Mouse (Mus musculus) CH12.LX (cell line): ENCODE measurements around the gene Krr1. TPM values are rescaled to one million over a fixed set of nuclear protein-coding genes. Genes with fewer than 3 reads are reported as not detected.

ENCODE experiments used
- DNase-seq: peaks from one replicate; pipeline ENCODE4 v3.0.0-alpha.2; 2013; ENCODE audit errors: extremely low read depth
- H3K27ac ChIP-seq: 2 replicates; pipeline ENCODE4 v1.5.1; 2012; ENCODE audit warnings: low read depth, mild to moderate bottlenecking, control low read depth, moderate library complexity; ENCODE audit not compliant: insufficient read depth
- H3K27me3 ChIP-seq: replicated peaks from 2 replicates; pipeline ENCODE3; 2012; ENCODE audit warnings: inconsistent platforms
- H3K36me3 ChIP-seq, 2 experiments: replicated peaks in 1 of 2; 2 replicates each; pipeline versions ENCODE3 to v1.6.1; 2012; ENCODE audit warnings: inconsistent platforms in 1 of 2, low read length in 1 of 2, mild to moderate bottlenecking in 1 of 2, mixed read lengths in 1 of 2, moderate library complexity in 1 of 2; ENCODE audit not compliant: control insufficient read depth in 1 of 2, insufficient read depth in 1 of 2
- H3K4me1 ChIP-seq, 2 experiments: 2 replicates each; pipeline ENCODE4 v1.6.1; 2012; ENCODE audit warnings: inconsistent platforms in 1 of 2, moderate library complexity in 1 of 2; ENCODE audit not compliant: insufficient read depth in 2 of 2, control insufficient read depth in 1 of 2
- H3K4me2 ChIP-seq: 2 replicates; pipeline ENCODE4 v1.6.1; 2012; ENCODE audit warnings: low read depth, mild to moderate bottlenecking, control low read depth; ENCODE audit not compliant: poor library complexity, insufficient read depth, severe bottlenecking
- H3K4me3 ChIP-seq, 3 experiments: fragments of 150-350 bp in 1 of 3; sonication (generic) in 1 of 3; replicated peaks in 1 of 3; 2 replicates each; pipeline versions ENCODE3 to v1.5.1; 2011 to 2012; ENCODE audit warnings: low read depth in 2 of 3, low read length in 2 of 3, mild to moderate bottlenecking in 2 of 3, moderate library complexity in 2 of 3, control low read depth in 1 of 3, improper control_type of control experiment in 1 of 3, inconsistent platforms in 1 of 3, mixed read lengths in 1 of 3; ENCODE audit not compliant: poor library complexity in 1 of 3
- H3K79me2 ChIP-seq: replicated peaks from 2 replicates; pipeline ENCODE4 v1.6.1; 2012; ENCODE audit warnings: mild to moderate bottlenecking, moderate library complexity; ENCODE audit not compliant: control insufficient read depth, poor library complexity, insufficient read depth, severe bottlenecking; ENCODE audit errors: extremely low read depth
- H3K9ac ChIP-seq: 2 replicates; pipeline ENCODE4 v1.6.1; 2012; ENCODE audit warnings: low read depth, mild to moderate bottlenecking, control low read depth, moderate library complexity; ENCODE audit not compliant: insufficient read depth
- H3K9me3 ChIP-seq: replicated peaks from 2 replicates; pipeline ENCODE3; 2012; ENCODE audit warnings: low read length, inconsistent platforms, mixed read lengths
- BHLHE40 ChIP-seq: IDR thresholded peaks from 2 replicates; pipeline ENCODE4 v1.6.1; 2011; ENCODE audit warnings: mild to moderate bottlenecking, low read depth, low read length, improper control_type of control experiment
- CHD1 ChIP-seq: IDR thresholded peaks from 2 replicates; pipeline ENCODE4 v1.6.1; 2012; ENCODE audit warnings: low read depth, low read length, improper control_type of control experiment, inconsistent platforms
- CHD2 ChIP-seq: IDR thresholded peaks from 2 replicates; pipeline ENCODE4 v1.6.1; 2011; ENCODE audit warnings: low read length, improper control_type of control experiment
- CTCF ChIP-seq, 2 experiments: IDR thresholded peaks in 1 of 2; conservative IDR thresholded peaks in 1 of 2; 2 replicates each; pipeline ENCODE4 v1.5.1; 2011 to 2012; ENCODE audit warnings: low read depth in 2 of 2, low read length in 2 of 2, improper control_type of control experiment in 1 of 2, inconsistent platforms in 1 of 2, mild to moderate bottlenecking in 1 of 2, moderate library complexity in 1 of 2
- ELF1 ChIP-seq: IDR thresholded peaks from 2 replicates; pipeline ENCODE4 v1.6.1; 2014; ENCODE audit warnings: low read depth, mild to moderate bottlenecking, inconsistent platforms, low read length, improper control_type of control experiment
- EP300 ChIP-seq: IDR thresholded peaks from 2 replicates; pipeline ENCODE4 v1.6.1; 2011; ENCODE audit warnings: low read length, improper control_type of control experiment
- ETS1 ChIP-seq: conservative IDR thresholded peaks from 2 replicates; pipeline ENCODE4 v1.6.1; 2012; ENCODE audit warnings: low read depth, mild to moderate bottlenecking, inconsistent platforms, low read length, improper control_type of control experiment, moderate library complexity
- GABPA ChIP-seq: IDR thresholded peaks from 2 replicates; pipeline ENCODE4 v1.6.1; 2012; ENCODE audit warnings: low read depth, low read length, improper control_type of control experiment, inconsistent platforms; ENCODE audit not compliant: insufficient replicate concordance
- HCFC1 ChIP-seq: IDR thresholded peaks from 2 replicates; pipeline ENCODE4 v1.6.1; 2012; ENCODE audit warnings: low read depth, mild to moderate bottlenecking, inconsistent platforms, low read length, improper control_type of control experiment
- JUN ChIP-seq: IDR thresholded peaks from 2 replicates; pipeline ENCODE4 v1.6.1; 2011; ENCODE audit warnings: low read depth, mild to moderate bottlenecking, low read length, improper control_type of control experiment, moderate library complexity; ENCODE audit not compliant: insufficient read depth
- JUND ChIP-seq: conservative IDR thresholded peaks from 2 replicates; pipeline ENCODE4 v1.6.1; 2011; ENCODE audit warnings: low read depth, low read length, improper control_type of control experiment
- KAT2A ChIP-seq: IDR thresholded peaks from 2 replicates; pipeline ENCODE4 v1.6.1; 2012; ENCODE audit warnings: low read length, improper control_type of control experiment, inconsistent platforms; ENCODE audit not compliant: insufficient replicate concordance
- MAFK ChIP-seq: IDR thresholded peaks from 2 replicates; pipeline ENCODE4 v1.6.1; 2011; ENCODE audit warnings: low read length, improper control_type of control experiment; ENCODE audit not compliant: insufficient replicate concordance
- MAX ChIP-seq: IDR thresholded peaks from 2 replicates; pipeline ENCODE4 v1.6.1; 2011; ENCODE audit warnings: low read length, improper control_type of control experiment
- MAZ ChIP-seq: IDR thresholded peaks from 2 replicates; pipeline ENCODE4 v1.6.1; 2012; ENCODE audit warnings: low read depth, mild to moderate bottlenecking, inconsistent platforms, low read length, improper control_type of control experiment, moderate library complexity
- MEF2A ChIP-seq: IDR thresholded peaks from 2 replicates; pipeline ENCODE4 v1.6.1; 2014; ENCODE audit warnings: low read depth, mild to moderate bottlenecking, inconsistent platforms, low read length, improper control_type of control experiment, borderline replicate concordance
- MXI1 ChIP-seq: IDR thresholded peaks from 2 replicates; pipeline ENCODE4 v1.6.1; 2011; ENCODE audit warnings: mild to moderate bottlenecking, low read depth, low read length, improper control_type of control experiment
- MYC ChIP-seq: IDR thresholded peaks from 2 replicates; pipeline ENCODE4 v1.6.1; 2011; ENCODE audit warnings: low read depth, mild to moderate bottlenecking, improper control_type of control experiment, low read length
- NELFE ChIP-seq: IDR thresholded peaks from 2 replicates; pipeline ENCODE4 v1.6.1; 2011; ENCODE audit warnings: low read depth, low read length, improper control_type of control experiment
- NRF1 ChIP-seq: IDR thresholded peaks from 2 replicates; pipeline ENCODE4 v1.6.1; 2014; ENCODE audit warnings: low read depth, mild to moderate bottlenecking, inconsistent platforms, low read length, improper control_type of control experiment, moderate library complexity
- PAX5 ChIP-seq: IDR thresholded peaks from 2 replicates; pipeline ENCODE4 v1.6.1; 2012; ENCODE audit warnings: low read length, inconsistent platforms, mixed read lengths
- POLR2A ChIP-seq: IDR thresholded peaks from 2 replicates; pipeline ENCODE4 v1.6.1; 2011; ENCODE audit warnings: low read depth, mild to moderate bottlenecking, improper control_type of control experiment, low read length
- POLR2AphosphoS2 ChIP-seq: IDR thresholded peaks from 2 replicates; pipeline ENCODE4 v1.6.1; 2011; ENCODE audit warnings: low read depth, low read length, improper control_type of control experiment
- RAD21 ChIP-seq: IDR thresholded peaks from 2 replicates; pipeline ENCODE4 v1.6.1; 2011; ENCODE audit warnings: low read depth, mild to moderate bottlenecking, low read length, improper control_type of control experiment, moderate library complexity
- RCOR1 ChIP-seq: conservative IDR thresholded peaks from 2 replicates; pipeline ENCODE4 v1.6.1; 2012; ENCODE audit warnings: low read depth, mild to moderate bottlenecking, inconsistent platforms, low read length, improper control_type of control experiment
- SMC3 ChIP-seq: IDR thresholded peaks from 2 replicates; pipeline ENCODE4 v1.6.1; 2011; ENCODE audit warnings: low read depth, low read length, improper control_type of control experiment
- UBTF ChIP-seq: IDR thresholded peaks from 2 replicates; pipeline ENCODE4 v1.6.1; 2012; ENCODE audit warnings: low read depth, mild to moderate bottlenecking, inconsistent platforms, low read length, improper control_type of control experiment, moderate library complexity
- USF1 ChIP-seq: IDR thresholded peaks from 2 replicates; pipeline ENCODE4 v1.6.1; 2014; ENCODE audit warnings: low read depth, mild to moderate bottlenecking, inconsistent platforms, low read length, improper control_type of control experiment
- USF2 ChIP-seq: conservative IDR thresholded peaks from 2 replicates; pipeline ENCODE4 v1.6.1; 2011; ENCODE audit warnings: low read depth, low read length, improper control_type of control experiment
- ZC3H11A ChIP-seq: IDR thresholded peaks from 2 replicates; pipeline ENCODE4 v1.6.1; 2012; ENCODE audit warnings: low read depth, mild to moderate bottlenecking, inconsistent platforms, low read length, improper control_type of control experiment
- ZMIZ1 ChIP-seq: IDR thresholded peaks from 2 replicates; pipeline ENCODE4 v1.6.1; 2012; ENCODE audit warnings: low read depth, mild to moderate bottlenecking, inconsistent platforms, low read length, improper control_type of control experiment
- ZNF384 ChIP-seq: IDR thresholded peaks from 2 replicates; pipeline ENCODE4 v1.6.1; 2012; ENCODE audit warnings: low read depth, low read length, improper control_type of control experiment, inconsistent platforms
- dilution Hi-C: fragments of 300-500 bp; cut with MboI; formaldehyde crosslinking; loops from 2 replicates; pipeline ENCODE4 v1.14.3; 2020; ENCODE audit warnings: low sequenced_read_pairs; ENCODE audit not compliant: extremely low pct_unique_long_range_greater_than_20kb, extremely low pct_ligation_motif_present
- in situ Hi-C: fragments of 300-500 bp; cut with MboI; formaldehyde crosslinking; loops from 3 replicates; pipeline ENCODE4 v1.14.3; 2019; ENCODE audit warnings: low sequenced_read_pairs, low pct_ligation_motif_present, low pct_unique_long_range_greater_than_20kb, mixed read lengths
- polyA plus RNA-seq: library from polyadenylated mRNA; unstranded; fragments of >175 nt; gene quantifications from 2 replicates; pipeline ENCODE4 v1.2.1, GENCODE M21; 2012; ENCODE audit warnings: low read depth; ENCODE audit not compliant: insufficient read length
- total RNA-seq, 2 experiments: library from RNA; depleted of rRNA; stranded (reverse); fragments of 300-350 nt in 1 of 2; fragments of >200 nt in 1 of 2; gene quantifications; 2 replicates each; pipeline ENCODE4 v1.2.3; 2012 to 2014

The Krr1 gene
- total and polyA plus RNA-seq, 3 experiments: 56.9 to 108 (median 58.7) TPM

DNA sequence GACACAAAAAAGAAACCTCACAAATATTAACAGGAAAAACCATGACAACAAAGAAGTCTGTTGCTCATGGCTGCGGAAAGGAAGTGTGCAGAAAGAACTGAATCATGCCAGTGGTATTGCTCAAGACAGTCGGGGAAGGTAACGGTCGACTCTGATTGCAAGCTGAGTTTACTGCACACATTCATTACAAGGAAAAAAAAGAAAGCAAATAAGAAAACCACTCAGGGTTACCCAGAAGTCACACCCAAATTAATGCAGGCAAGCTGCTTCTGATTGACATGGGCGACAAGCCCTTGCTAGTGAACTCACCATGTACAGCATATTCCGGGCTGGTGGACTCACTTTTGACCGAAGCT lies 24.1 kb downstream of the Krr1 start:
- 0 out of 2 replicates have a peak overlapping the region, but pooled peaks have one; percentile 31 for H3K4me2 ChIP-seq
- H3K27me3 ChIP-seq: no peaks in the 10 kb centered on the region
- dilution Hi-C loops (no loop called here), in situ Hi-C loops (no loop called here)
- H3K79me2 ChIP-seq: peaks cover 54% of the 10 kb centered on the region
- peak; percentile 53 for DNase-seq
- H3K4me3 ChIP-seq: peak overlapping the region; percentile 72 to 96 (median 85)
- peak overlapping the region; percentile 100 for H3K27ac ChIP-seq
- no peaks in the 10 kb centered on the region for H3K9me3 ChIP-seq
- H3K9ac ChIP-seq: peak overlapping the region; percentile 100
- peaks cover 20 to 29% of the 10 kb centered on the region in 2 experiments for H3K36me3 ChIP-seq
- H3K4me1 ChIP-seq: peaks cover 5 to 34% of the 10 kb centered on the region in 2 experiments; a peak in 3 of 4 replicates
- no peak for TF ChIP-seq KAT2A
- TF ChIP-seq, all 38 proteins: peak for 0

- dilution Hi-C loops (no loop called here), in situ Hi-C loops (no loop called here)
- 0 out of 2 replicates have a peak overlapping the region, but pooled peaks have one; percentile 31 for H3K4me2 ChIP-seq
- H3K4me1 ChIP-seq: peaks cover 5 to 34% of the 10 kb centered on the region in 2 experiments; a peak in 3 of 4 replicates
- peaks cover 19 to 25% of the 10 kb centered on the region in 2 experiments for H3K36me3 ChIP-seq
- peak overlapping the region; percentile 100 for H3K27ac ChIP-seq
- peaks cover 50% of the 10 kb centered on the region for H3K79me2 ChIP-seq
- H3K9ac ChIP-seq: peak overlapping the region; percentile 100
- H3K4me3 ChIP-seq: peak overlapping the region; percentile 72 to 96 (median 85)
- H3K27me3 ChIP-seq: no peaks in the 10 kb centered on the region
- no peaks in the 10 kb centered on the region for H3K9me3 ChIP-seq
- DNase-seq: peak; percentile 94
- no peak for TF ChIP-seq CHD2
- TF ChIP-seq ZNF384: peak; percentile 98
- TF ChIP-seq POLR2AphosphoS2: no peak
- peak; percentile 78 for TF ChIP-seq ETS1
- TF ChIP-seq POLR2A: peak; percentile 85
- TF ChIP-seq SMC3: no peak
- TF ChIP-seq USF2: no peak
- peak; percentile 44; the same call in 1 of the 2 replicates for TF ChIP-seq MXI1
- TF ChIP-seq KAT2A: peak; percentile 63; the same call in 1 of the 2 replicates
- TF ChIP-seq USF1: no peak
- TF ChIP-seq NELFE: peak; percentile 78
- TF ChIP-seq PAX5: no peak
- TF ChIP-seq MEF2A: peak; percentile 64; the same call in 1 of the 2 replicates
- TF ChIP-seq RAD21: no peak; the same call in 1 of the 2 replicates
- peak; percentile 72; the same call in 1 of the 2 replicates for TF ChIP-seq JUN
- TF ChIP-seq BHLHE40: 0 out of 2 replicates have a peak, but pooled peaks have one; percentile 46
- peak; percentile 44; the same call in 1 of the 2 replicates for TF ChIP-seq MAZ
- no peak for TF ChIP-seq CTCF (conservative IDR thresholded peaks at IDR 0.05 in 1 of 2, IDR thresholded peaks at IDR 0.05 in 1 of 2; ENCODE audit: low read depth in 2 of 2, low read length in 2 of 2)
- no peak for TF ChIP-seq RCOR1
- TF ChIP-seq MAFK: no peak
- TF ChIP-seq UBTF: no peak
- TF ChIP-seq GABPA: no peak
- TF ChIP-seq ZC3H11A: no peak
- TF ChIP-seq CHD1: peak; percentile 68; the same call in 1 of the 2 replicates
- no peak for TF ChIP-seq ELF1
- TF ChIP-seq MAX: no peak; the same call in 1 of the 2 replicates
- no peak for TF ChIP-seq NRF1
- TF ChIP-seq MYC: peak; percentile 63; the same call in 1 of the 2 replicates
- TF ChIP-seq JUND: peak; percentile 91
- peak; percentile 91 for TF ChIP-seq ZMIZ1
- peak; percentile 45; the same call in 1 of the 2 replicates for TF ChIP-seq HCFC1
- TF ChIP-seq EP300: peak; percentile 48; the same call in 1 of the 2 replicates
These were observed 24.5 kb downstream of the Krr1 start for GRCm38 (mm10) chr10:111996911-111997347.
